Comparison of ENCODE assay signal across 8 mouse cellular contexts in the genomic region with DNA sequence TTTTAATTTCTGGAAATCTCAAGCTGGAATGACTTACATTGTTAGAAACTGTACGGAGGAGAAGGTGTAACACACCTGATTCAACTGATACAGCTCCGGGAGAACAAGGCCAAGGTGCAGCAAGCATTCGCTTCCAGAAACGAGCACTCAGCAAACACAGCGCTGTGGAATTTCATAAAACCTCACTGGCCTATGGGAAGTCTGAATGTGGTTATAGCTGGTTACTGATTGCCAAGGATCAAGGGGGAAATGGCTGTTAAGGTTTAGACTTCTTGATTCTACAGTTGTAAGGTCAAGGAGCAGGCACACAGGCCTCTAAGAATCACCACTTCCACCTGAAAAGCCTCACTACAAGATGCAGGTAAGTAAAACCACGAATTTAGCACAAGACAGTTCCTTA. TPM values are rescaled to one million over a fixed set of nuclear protein-coding genes. Genes with fewer than 3 reads are reported as not detected.
DNase-seq lines count a peak whose midpoint lies in the region; ATAC-seq and TF ChIP-seq lines count a peak whose summit lies in the region.

A gene (plus strand): TSS at position 224 of the 400 bp plus-strand sequence.

- H3K36me3 ChIP-seq in heart, adult 2 months (ENCODE audit: control insufficient read depth, insufficient read depth, low read length): no peaks in the 10 kb centered on the region
- H3K36me3 ChIP-seq in embryonic facial prominence, embryonic 14.5 days (ENCODE audit: control insufficient read depth, insufficient read depth, low read length): no peaks in the 10 kb centered on the region
- no peaks in the 10 kb centered on the region for H3K36me3 ChIP-seq in heart, embryonic 15.5 days
- no peaks in the 10 kb centered on the region for H3K36me3 ChIP-seq in kidney, postnatal 0 days (ENCODE audit: insufficient read depth, low read length)
- no peaks in the 10 kb centered on the region for H3K36me3 ChIP-seq in lung, embryonic 16.5 days (ENCODE audit: control insufficient read depth, insufficient read depth, low read length)

- H3K27ac ChIP-seq in heart, adult 2 months: no peak within 1 kb of the TSS
- H3K27ac ChIP-seq in embryonic facial prominence, embryonic 14.5 days (replicated peaks; ENCODE audit: low read depth, low read length): no peak within 1 kb of the TSS
- no peak within 1 kb of the TSS for H3K27ac ChIP-seq in heart, embryonic 15.5 days
- H3K27ac ChIP-seq in kidney, postnatal 0 days: peak within 1 kb of the TSS; percentile 15; the same call in 1 of the 2 replicates
- no peak within 1 kb of the TSS for H3K27ac ChIP-seq in lung, embryonic 16.5 days (ENCODE audit: low read length)

- H3K27me3 ChIP-seq in heart, adult 2 months (ENCODE audit: control insufficient read depth, insufficient read depth, low read length): no peaks in the 10 kb centered on the region
- H3K27me3 ChIP-seq in embryonic facial prominence, embryonic 14.5 days (replicated peaks; ENCODE audit: control insufficient read depth, insufficient read depth, low read length): no peaks in the 10 kb centered on the region
- no peaks in the 10 kb centered on the region for H3K27me3 ChIP-seq in heart, embryonic 15.5 days
- H3K27me3 ChIP-seq in kidney, postnatal 0 days (ENCODE audit: insufficient read depth, low read length): no peaks in the 10 kb centered on the region
- no peaks in the 10 kb centered on the region for H3K27me3 ChIP-seq in lung, embryonic 16.5 days (ENCODE audit: control insufficient read depth, insufficient read depth, low read depth, low read length)

- H3K4me2 ChIP-seq in embryonic facial prominence, embryonic 14.5 days (ENCODE audit: low read depth, low read length): no peak within 1 kb of the TSS
- H3K4me2 ChIP-seq in heart, embryonic 15.5 days: no peak within 1 kb of the TSS
- H3K4me2 ChIP-seq in kidney, postnatal 0 days (ENCODE audit: low read length): no peak within 1 kb of the TSS
- H3K4me2 ChIP-seq in lung, embryonic 16.5 days (ENCODE audit: low read depth, low read length): no peak within 1 kb of the TSS

- 75% methylated on average over 6 of the region's 6 CpGs for WGBS in heart, adult 2 months
- 78% methylated on average over 6 of the region's 6 CpGs for WGBS in embryonic facial prominence, embryonic 14.5 days
- WGBS in heart, embryonic 15.5 days: 74% methylated on average over 6 of the region's 6 CpGs
- 55% methylated on average over 6 of the region's 6 CpGs for WGBS in kidney, postnatal 0 days
- WGBS in lung, embryonic 16.5 days: 35% methylated on average over 6 of the region's 6 CpGs

- no peak for TF ChIP-seq CTCF in heart, adult 2 months (IDR thresholded peaks at IDR 0.05)
- no peak for TF ChIP-seq CTCF in kidney, postnatal 0 days (IDR thresholded peaks at IDR 0.05; ENCODE audit: low read depth)

- no peak for TF ChIP-seq EP300 in heart, adult 2 months (IDR thresholded peaks at IDR 0.05; ENCODE audit: insufficient read depth, low read depth, low read length)

- no peaks in the 10 kb centered on the region for H3K4me1 ChIP-seq in heart, adult 2 months (ENCODE audit: control insufficient read depth, insufficient read depth, low read length)
- no peaks in the 10 kb centered on the region for H3K4me1 ChIP-seq in embryonic facial prominence, embryonic 14.5 days (ENCODE audit: control insufficient read depth, insufficient read depth, low read length)
- no peaks in the 10 kb centered on the region for H3K4me1 ChIP-seq in heart, embryonic 15.5 days (replicated peaks)
- no peaks in the 10 kb centered on the region for H3K4me1 ChIP-seq in kidney, postnatal 0 days (replicated peaks; ENCODE audit: insufficient read depth, low read length)
- H3K4me1 ChIP-seq in lung, embryonic 16.5 days (replicated peaks; ENCODE audit: control insufficient read depth, insufficient read depth, low read length): no peaks in the 10 kb centered on the region

- no peak within 1 kb of the TSS for H3K9ac ChIP-seq in heart, adult 2 months (ENCODE audit: low read depth, low read length)
- no peak within 1 kb of the TSS for H3K9ac ChIP-seq in embryonic facial prominence, embryonic 14.5 days (ENCODE audit: low read depth, low read length)
- H3K9ac ChIP-seq in heart, embryonic 15.5 days: no peak within 1 kb of the TSS
- H3K9ac ChIP-seq in kidney, postnatal 0 days (ENCODE audit: low read depth, low read length): no peak within 1 kb of the TSS
- no peak within 1 kb of the TSS for H3K9ac ChIP-seq in lung, embryonic 16.5 days (ENCODE audit: low read length)

- intact Hi-C loops in heart, adult 2 months (cut with DNase I): no loop called here

- TF ChIP-seq POLR2A in heart, adult 2 months (IDR thresholded peaks at IDR 0.05; ENCODE audit: insufficient read depth, low read depth, low read length): no peak

- no peaks in the 10 kb centered on the region for H3K9me3 ChIP-seq in embryonic facial prominence, embryonic 14.5 days (ENCODE audit: control insufficient read depth, low read length)
- no peaks in the 10 kb centered on the region for H3K9me3 ChIP-seq in heart, embryonic 15.5 days (replicated peaks)
- no peaks in the 10 kb centered on the region for H3K9me3 ChIP-seq in kidney, postnatal 0 days (replicated peaks; ENCODE audit: low read length)
- H3K9me3 ChIP-seq in lung, embryonic 16.5 days (ENCODE audit: control insufficient read depth, low read length): no peaks in the 10 kb centered on the region

- no peak for DNase-seq in heart, adult 2 months
- no peak for DNase-seq in heart, adult 9 months (ENCODE audit: low spot score in 2 of 2)
- DNase-seq in embryonic facial prominence, embryonic 14.5 days (ENCODE audit: low spot score): no peak
- peak; percentile 39 for DNase-seq in kidney, postnatal 0 days (ENCODE audit: low spot score)
- DNase-seq in yolk sac, embryonic 10.5 days (ENCODE audit: low spot score): peak; percentile 71
- no peak for DNase-seq in cerebellum, adult 8-10 months

- H3K79me2 ChIP-seq in heart, adult 2 months (replicated peaks; ENCODE audit: control insufficient read depth, insufficient read depth, low read length): no peaks in the 10 kb centered on the region

- ATAC-seq in embryonic facial prominence, embryonic 14.5 days (ENCODE audit: low read depth): no peak
- ATAC-seq in heart, embryonic 15.5 days (replicated peaks; ENCODE audit: insufficient number of reproducible peaks, insufficient read depth, low FRiP score, low read depth): no peak
- ATAC-seq in kidney, postnatal 0 days (replicated peaks; ENCODE audit: low FRiP score, low read depth): peak; percentile 86
- peak; percentile 84 for ATAC-seq in lung, embryonic 16.5 days (ENCODE audit: low read depth)

- H3K4me3 ChIP-seq in heart, adult 2 months: no peak within 1 kb of the TSS
- H3K4me3 ChIP-seq in embryonic facial prominence, embryonic 14.5 days (ENCODE audit: low read depth, low read length): no peak within 1 kb of the TSS
- H3K4me3 ChIP-seq in heart, embryonic 15.5 days: no peak within 1 kb of the TSS
- H3K4me3 ChIP-seq in kidney, postnatal 0 days (replicated peaks; ENCODE audit: low read depth, low read length): no peak within 1 kb of the TSS
- no peak within 1 kb of the TSS for H3K4me3 ChIP-seq in lung, embryonic 16.5 days (ENCODE audit: low read length)

RNA-seq across cellular contexts. Expression of the gene that starts here (rescaled TPM):
- 10 to 100 TPM; 84.5 to 97.1 TPM for total RNA-seq in heart, adult 2 months (2021)
- 80.8 and 113 TPM in 2 replicates for polyA plus RNA-seq in heart, adult 2 months (2012; rRNA removed)
- 241 and 254 TPM in 2 replicates for polyA plus RNA-seq in embryonic facial prominence, embryonic 14.5 days (2014; fragmentation: Nextera tagmentation; extraction: Ambion mirVana)
- 216 and 229 TPM in 2 replicates for polyA plus RNA-seq in heart, embryonic 15.5 days (2015; fragmentation: Nextera tagmentation; extraction: Ambion mirVana)
- polyA plus RNA-seq in kidney, postnatal 0 days (2015; fragmentation: Nextera tagmentation; extraction: Ambion mirVana): 397 and 407 TPM in 2 replicates
- polyA plus RNA-seq in lung, embryonic 16.5 days (2015; fragmentation: Nextera tagmentation; extraction: Ambion mirVana): 305 and 328 TPM in 2 replicates

Comparison
In these comparisons a context has a peak if more than half of its experiments do, and no peak if none do; other contexts are left out.
1. DNase-seq: peak in kidney, postnatal 0 days (single experiment) and yolk sac, embryonic 10.5 days (single experiment); none in heart, adult 2 months (0 of 2), heart, adult 9 months (0 of 2), embryonic facial prominence, embryonic 14.5 days (single experiment) and cerebellum, adult 8-10 months (single experiment).
2. ATAC-seq: peak in kidney, postnatal 0 days (single experiment) and lung, embryonic 16.5 days (single experiment); none in embryonic facial prominence, embryonic 14.5 days (single experiment) and heart, embryonic 15.5 days (single experiment).